Mouse (Mus musculus) lung, embryonic 14.5 days (tissue): ENCODE measurements around the gene Kcnj8. TPM values are rescaled to one million over a fixed set of nuclear protein-coding genes. Genes with fewer than 3 reads are reported as not detected.

ENCODE experiments used
- ATAC-seq: fragments of 200-750 bp; cut with Nextera tagmentation; 2 replicates; pipeline ENCODE4 v1.8.0; 2017; ENCODE audit warnings: mild to moderate bottlenecking, moderate TSS enrichment, moderate library complexity; ENCODE audit not compliant: insufficient read depth
- DNase-seq: peaks from one replicate; pipeline ENCODE4 v3.0.0-alpha.2; 2015
- H3K27ac ChIP-seq: fragments of 300-500 bp; sonication (generic); 2 replicates; pipeline ENCODE4 v1.5.1; 2014; ENCODE audit warnings: low read depth, mild to moderate bottlenecking, moderate library complexity
- H3K27me3 ChIP-seq: fragments of 300-500 bp; sonication (generic); 2 replicates; pipeline ENCODE4 v1.6.1; 2014; ENCODE audit warnings: low read length, control low read depth; ENCODE audit not compliant: insufficient read depth
- H3K36me3 ChIP-seq: fragments of 300-500 bp; sonication (generic); 2 replicates; pipeline ENCODE4 v1.6.1; 2014; ENCODE audit warnings: control low read depth; ENCODE audit not compliant: insufficient read depth
- H3K4me1 ChIP-seq: fragments of 300-500 bp; sonication (generic); 2 replicates; pipeline ENCODE4 v1.6.1; 2014; ENCODE audit warnings: antibody characterized with exemption, control low read depth; ENCODE audit not compliant: insufficient read depth
- H3K4me2 ChIP-seq: fragments of 300-500 bp; sonication (generic); 2 replicates; pipeline ENCODE4 v1.6.1; 2014; ENCODE audit warnings: mild to moderate bottlenecking
- H3K4me3 ChIP-seq: fragments of 300-500 bp; sonication (generic); 2 replicates; pipeline ENCODE4 v1.5.1; 2014; ENCODE audit warnings: low read depth, low read length
- H3K9ac ChIP-seq: fragments of 300-500 bp; sonication (generic); 2 replicates; pipeline ENCODE4 v1.6.1; 2014
- H3K9me3 ChIP-seq: fragments of 300-500 bp; sonication (generic); 2 replicates; pipeline ENCODE4 v1.6.1; 2016; ENCODE audit warnings: low read depth, low read length, control low read depth
- CTCF ChIP-seq: IDR thresholded peaks from 2 replicates; pipeline ENCODE4 v1.5.1; 2016; ENCODE audit warnings: antibody characterized with exemption, low read depth
- WGBS: fragments of 180-500 bp; shearing (Covaris S2); extraction: QIAGEN DNeasy Blood & Tissue Kit; methylation state at CpG from one replicate; pipeline ENCODE4 v1.1.7; 2014; 5-methylcytosine and 5-hydroxymethylcytosine counted together
- polyA plus RNA-seq: library from polyadenylated mRNA; unstranded; fragments of >200 nt; fragmentation: Nextera tagmentation; extraction: Ambion mirVana; gene quantifications from 2 replicates; pipeline ENCODE4 v1.2.1, GENCODE M21; 2014

Gene Kcnj8
- polyA plus RNA-seq, 1 experiment from 2014 or later = 13.6 TPM

- H3K27me3 ChIP-seq = no peaks in the 10 kb centered on the region
- H3K4me2 ChIP-seq = no peak overlapping the region
- TF ChIP-seq CTCF = no peak
- H3K27ac ChIP-seq = peak overlapping the region; percentile 73
- no peak overlapping the region for H3K4me3 ChIP-seq
- H3K36me3 ChIP-seq = no peaks in the 10 kb centered on the region
- 27% methylated on average over 4 of the region's 4 CpGs for WGBS
- ATAC-seq (peak; percentile 51; the same call in 1 of the 2 replicates), DNase-seq (peak; percentile 86)
- H3K9me3 ChIP-seq = no peaks in the 10 kb centered on the region
- no peak overlapping the region for H3K9ac ChIP-seq
- peaks cover 5% of the 10 kb centered on the region; the same call in 1 of the 2 replicates for H3K4me1 ChIP-seq
Measured at GRCm38 (mm10) chr6:142550871-142551270, 20.5 kb downstream of the Kcnj8 start.

- Histone ChIP-seq H3K36me3 (no peaks in the 10 kb centered on the region), H3K9me3 (no peaks in the 10 kb centered on the region), H3K4me2 (no peak overlapping the region), H3K4me3 (no peak overlapping the region), H3K4me1 (peaks cover 14% of the 10 kb centered on the region; the same call in 1 of the 2 replicates), H3K27me3 (no peaks in the 10 kb centered on the region), H3K9ac (no peak overlapping the region), H3K27ac (no peak overlapping the region)
- 81% methylated on average over 2 of the region's 2 CpGs for WGBS
- TF ChIP-seq CTCF = no peak
- DNase-seq = no peak
- no peak for ATAC-seq
Measured at GRCm38 (mm10) chr6:142548377-142548776, 23.0 kb downstream of the Kcnj8 start.

- Histone ChIP-seq H3K27ac (no peak overlapping the region), H3K4me2 (peak overlapping the region; percentile 18; the same call in 1 of the 2 replicates), H3K36me3 (no peaks in the 10 kb centered on the region), H3K4me1 (0 out of 2 replicates have a peak, but pooled peaks cover 9% of the 10 kb centered on the region), H3K27me3 (no peaks in the 10 kb centered on the region), H3K9me3 (no peaks in the 10 kb centered on the region), H3K9ac (no peak overlapping the region), H3K4me3 (no peak overlapping the region)
- no peak for TF ChIP-seq CTCF
- 52% methylated on average over 14 of the region's 14 CpGs for WGBS
- ATAC-seq (no peak), DNase-seq (peak; percentile 39)
Measured at GRCm38 (mm10) chr6:142545132-142545531, 26.3 kb downstream of the Kcnj8 start.

- H3K4me2 ChIP-seq = no peak overlapping the region
- no peaks in the 10 kb centered on the region for H3K27me3 ChIP-seq
- H3K9ac ChIP-seq = no peak overlapping the region
- no peak for ATAC-seq
- 42% methylated on average over 4 of the region's 4 CpGs for WGBS
- DNase-seq = no peak
- 0 out of 2 replicates have a peak, but pooled peaks cover 9% of the 10 kb centered on the region for H3K4me1 ChIP-seq
- H3K4me3 ChIP-seq = no peak overlapping the region
- no peak overlapping the region for H3K27ac ChIP-seq
- no peak for TF ChIP-seq CTCF
- H3K9me3 ChIP-seq = no peaks in the 10 kb centered on the region
- H3K36me3 ChIP-seq = no peaks in the 10 kb centered on the region
Measured at GRCm38 (mm10) chr6:142543648-142544047, 27.8 kb downstream of the Kcnj8 start.

GRCm38 (mm10) chr6:142542800-142543175 is 28.6 kb downstream of the Kcnj8 start:
- 0 out of 2 replicates have a peak overlapping the region, but pooled peaks have one; percentile 3 for H3K27ac ChIP-seq
- peak; percentile 46 for DNase-seq
- 45% methylated on average over 6 of the region's 6 CpGs for WGBS

GRCm38 (mm10) chr6:142542082-142542799 is 29.2 kb downstream of the Kcnj8 start:
- ATAC-seq (no peak), DNase-seq (peak; percentile 61)
- Histone ChIP-seq H3K4me2 (no peak overlapping the region), H3K4me3 (no peak overlapping the region), H3K27me3 (no peaks in the 10 kb centered on the region), H3K36me3 (no peaks in the 10 kb centered on the region), H3K27ac (peak overlapping the region; percentile 8; the same call in 1 of the 2 replicates), H3K4me1 (0 out of 2 replicates have a peak, but pooled peaks cover 9% of the 10 kb centered on the region), H3K9me3 (no peaks in the 10 kb centered on the region), H3K9ac (no peak overlapping the region)
- WGBS = 38% methylated on average over 8 of the region's 8 CpGs
- no peak for TF ChIP-seq CTCF

More at GRCm38 (mm10) chr6:142542800-142543175, 28.6 kb downstream of the Kcnj8 start:
- ATAC-seq = no peak
- H3K4me2 ChIP-seq = no peak overlapping the region
- no peaks in the 10 kb centered on the region for H3K36me3 ChIP-seq
- no peak overlapping the region for H3K4me3 ChIP-seq
- no peaks in the 10 kb centered on the region for H3K27me3 ChIP-seq
- no peak for TF ChIP-seq CTCF
- 0 out of 2 replicates have a peak, but pooled peaks cover 9% of the 10 kb centered on the region for H3K4me1 ChIP-seq
- H3K9me3 ChIP-seq = no peaks in the 10 kb centered on the region
- H3K9ac ChIP-seq = no peak overlapping the region

GRCm38 (mm10) chr6:142540561-142541160 is 30.8 kb downstream of the Kcnj8 start:
- Histone ChIP-seq H3K27ac (no peak overlapping the region), H3K9ac (no peak overlapping the region), H3K4me3 (no peak overlapping the region), H3K4me2 (no peak overlapping the region), H3K4me1 (0 out of 2 replicates have a peak, but pooled peaks cover 9% of the 10 kb centered on the region), H3K9me3 (no peaks in the 10 kb centered on the region), H3K36me3 (no peaks in the 10 kb centered on the region), H3K27me3 (no peaks in the 10 kb centered on the region)
- ATAC-seq = peak; percentile 19; the same call in 1 of the 2 replicates
- peak; percentile 55 for DNase-seq
- TF ChIP-seq CTCF = no peak
- 47% methylated on average over 10 of the region's 10 CpGs for WGBS
